Mouse (Mus musculus) left cerebral cortex, adult 9 months (tissue): ENCODE data around the gene B230118H07Rik.
A peak's percentile ranks its signal among the peaks of the same experiment; 100 is the strongest.

Experiments used
- DNase-seq, 2 experiments: peaks; one replicate each; pipeline ENCODE4 v3.0.0; 2022; ENCODE audit warnings: low spot score in 2 of 2

The B230118H07Rik gene

GRCm38 (mm10) chr2:101638979-101639839 lies 10.1 kb downstream of the B230118H07Rik start:
- DNase-seq = no peak

- peak; percentile 93 to 95 for DNase-seq
Measured at GRCm38 (mm10) chr2:101628297-101629236, 20.8 kb downstream of the B230118H07Rik start.

- no peak for DNase-seq
Measured at GRCm38 (mm10) chr2:101627227-101627626, 22.1 kb downstream of the B230118H07Rik start.

GRCm38 (mm10) chr2:101624526-101624925 lies 24.8 kb downstream of the B230118H07Rik start, which contains the start of gene Rag2:
TSS of gene Rag2 (plus strand) at chr2:101624718.
- DNase-seq = no peak

GRCm38 (mm10) chr2:101624011-101624410 lies 25.3 kb downstream of the B230118H07Rik start:
- DNase-seq = no peak

GRCm38 (mm10) chr2:101623042-101623441 lies 26.3 kb downstream of the B230118H07Rik start:
- DNase-seq = no peak

- DNase-seq = no peak
Measured at GRCm38 (mm10) chr2:101621611-101622010, 27.7 kb downstream of the B230118H07Rik start.

GRCm38 (mm10) chr2:101620899-101621298 lies 28.4 kb downstream of the B230118H07Rik start:
- DNase-seq = no peak

- DNase-seq = no peak
Measured at GRCm38 (mm10) chr2:101618373-101618772, 31.0 kb downstream of the B230118H07Rik start.

GRCm38 (mm10) chr2:101615464-101616305 lies 33.6 kb downstream of the B230118H07Rik start:
- DNase-seq = no peak

- no peak for DNase-seq
Measured at GRCm38 (mm10) chr2:101610861-101611260, 38.5 kb downstream of the B230118H07Rik start.

- no peak for DNase-seq
Measured at GRCm38 (mm10) chr2:101608232-101608894, 41.0 kb downstream of the B230118H07Rik start.

- DNase-seq = no peak
Measured at GRCm38 (mm10) chr2:101603099-101603498, 46.2 kb downstream of the B230118H07Rik start.

- DNase-seq = peak in 1 of 2 experiments; percentile 35
Measured at GRCm38 (mm10) chr2:101600703-101601102, 48.6 kb downstream of the B230118H07Rik start.

GRCm38 (mm10) chr2:101598190-101599181 lies 50.8 kb downstream of the B230118H07Rik start:
- DNase-seq = peak in 1 of 2 experiments; percentile 27

- DNase-seq = no peak
Measured at GRCm38 (mm10) chr2:101597186-101597585, 52.1 kb downstream of the B230118H07Rik start.

GRCm38 (mm10) chr2:101594681-101595080 lies 54.7 kb downstream of the B230118H07Rik start:
- no peak for DNase-seq

- no peak for DNase-seq
Measured at GRCm38 (mm10) chr2:101592886-101593285, 56.4 kb downstream of the B230118H07Rik start.
